8 mouse cellular contexts compared by ENCODE assay signal in the genomic region with DNA sequence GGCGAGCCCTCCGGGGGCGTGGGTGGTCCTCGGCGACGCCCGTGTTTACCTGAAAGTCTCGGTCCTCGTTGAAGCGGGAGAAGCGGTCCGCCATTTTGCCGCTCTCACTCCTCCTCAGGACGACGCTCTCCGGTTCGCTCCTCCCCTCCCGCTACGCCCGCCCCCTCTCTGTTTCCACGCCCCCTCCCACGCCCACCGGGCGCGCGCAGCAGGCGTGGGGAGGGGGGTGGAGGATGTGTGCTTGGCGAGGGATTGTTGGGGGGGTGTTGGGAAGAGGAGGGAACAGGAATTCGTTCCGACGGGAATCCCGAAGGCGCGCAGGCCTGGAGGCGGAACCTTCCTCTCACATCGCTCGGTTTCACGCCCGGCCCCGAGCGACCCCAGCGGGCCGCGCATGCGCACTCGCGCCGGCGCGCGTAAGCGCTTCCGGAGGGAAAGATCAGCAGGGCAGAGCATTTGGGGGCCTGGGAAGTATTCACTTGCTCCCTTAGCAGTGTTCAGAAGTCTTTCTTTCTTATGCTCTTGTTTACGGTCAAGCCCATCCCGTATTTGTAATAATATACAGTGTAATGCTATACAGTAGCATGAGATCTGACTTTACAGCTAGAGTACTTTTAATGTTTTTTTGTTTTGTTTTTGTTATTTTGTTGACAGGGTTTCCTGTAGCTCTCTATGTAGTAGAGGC. TPM values are rescaled to one million over a fixed set of nuclear protein-coding genes. Genes with fewer than 3 reads are reported as not detected.
DNase-seq lines count a peak whose midpoint lies in the region; ATAC-seq and TF ChIP-seq lines count a peak whose summit lies in the region.

A gene (minus strand): TSS at position 362 of the 685 bp plus-strand sequence.

- TF ChIP-seq EP300 in liver, embryonic 14.5 days (IDR thresholded peaks at IDR 0.05; ENCODE audit: low read depth): no peak
- no peak for TF ChIP-seq EP300 in stomach, postnatal 0 days (optimal IDR thresholded peaks at IDR 0.05)

- H3K4me2 ChIP-seq in heart, embryonic 15.5 days: peak within 1 kb of the TSS; percentile 74
- H3K4me2 ChIP-seq in liver, embryonic 14.5 days (ENCODE audit: low read depth): peak within 1 kb of the TSS; percentile 93
- peak within 1 kb of the TSS; percentile 48 for H3K4me2 ChIP-seq in neural tube, embryonic 11.5 days (ENCODE audit: low read depth)
- H3K4me2 ChIP-seq in stomach, postnatal 0 days (replicated peaks; ENCODE audit: low read depth): peak within 1 kb of the TSS; percentile 63

- peak within 1 kb of the TSS; percentile 99 for H3K27ac ChIP-seq in forebrain, embryonic 10.5 days
- peak within 1 kb of the TSS; percentile 91 for H3K27ac ChIP-seq in heart, embryonic 15.5 days
- peak within 1 kb of the TSS; percentile 64 for H3K27ac ChIP-seq in liver, embryonic 14.5 days
- peak within 1 kb of the TSS; percentile 87 for H3K27ac ChIP-seq in neural tube, embryonic 11.5 days (ENCODE audit: low read depth, low read length)
- peak within 1 kb of the TSS; percentile 94 for H3K27ac ChIP-seq in stomach, postnatal 0 days (replicated peaks)

- peaks cover 33% of the 10 kb centered on the region for H3K4me1 ChIP-seq in forebrain, embryonic 10.5 days
- peaks cover 21% of the 10 kb centered on the region for H3K4me1 ChIP-seq in heart, embryonic 15.5 days (replicated peaks)
- H3K4me1 ChIP-seq in liver, embryonic 14.5 days (replicated peaks; ENCODE audit: control insufficient read depth in 2 of 2, insufficient read depth in 2 of 2, low read length in 1 of 2): peaks cover 9% of the 10 kb centered on the region in 2 experiments
- peaks cover 11% of the 10 kb centered on the region for H3K4me1 ChIP-seq in neural tube, embryonic 11.5 days (ENCODE audit: control insufficient read depth, insufficient read depth, low read length)
- no peaks in the 10 kb centered on the region for H3K4me1 ChIP-seq in stomach, postnatal 0 days (replicated peaks; ENCODE audit: control insufficient read depth, insufficient read depth)

- DNase-seq in CD8-positive naive resting alpha-beta T cell, adult 2 months (ENCODE audit: low read depth in 2 of 2, low spot score in 2 of 2): peak; percentile 85 to 86
- peak; percentile 80 for DNase-seq in c-Kit-positive CD71-negative TER-119-negative erythroid progenitor cells, embryonic 14.5 days (ENCODE audit: low read depth)
- peak; percentile 97 for DNase-seq in forebrain, embryonic 10.5 days (ENCODE audit: extremely low spot score, low spot score)
- peak; percentile 94 to 98 for DNase-seq in kidney, postnatal 25 days
- peak; percentile 74 to 80 (median 76) for DNase-seq in liver, embryonic 14.5 days (ENCODE audit: low read depth in 3 of 3, low spot score in 3 of 3)
- DNase-seq in neural tube, embryonic 11.5 days (ENCODE audit: low spot score): peak; percentile 99
- peak; percentile 97 for DNase-seq in stomach, postnatal 0 days (ENCODE audit: low spot score)

- H3K9me3 ChIP-seq in forebrain, embryonic 10.5 days: no peaks in the 10 kb centered on the region
- no peaks in the 10 kb centered on the region for H3K9me3 ChIP-seq in heart, embryonic 15.5 days (replicated peaks)
- no peaks in the 10 kb centered on the region for H3K9me3 ChIP-seq in liver, embryonic 14.5 days (ENCODE audit: control insufficient read depth, low read length)
- H3K9me3 ChIP-seq in neural tube, embryonic 11.5 days (ENCODE audit: control insufficient read depth, low read length): no peaks in the 10 kb centered on the region
- H3K9me3 ChIP-seq in stomach, postnatal 0 days (ENCODE audit: control insufficient read depth, low read length): no peaks in the 10 kb centered on the region

- TF ChIP-seq CTCF in liver, embryonic 14.5 days (IDR thresholded peaks at IDR 0.05; ENCODE audit: low read depth): no peak
- peak; percentile 5 for TF ChIP-seq CTCF in stomach, postnatal 0 days (IDR thresholded peaks at IDR 0.05; ENCODE audit: low read depth)

- peak; percentile 98 for ATAC-seq in heart, embryonic 15.5 days (replicated peaks; ENCODE audit: insufficient number of reproducible peaks, insufficient read depth, low FRiP score, low read depth)
- peak; percentile 97 for ATAC-seq in liver, embryonic 14.5 days (ENCODE audit: insufficient read depth)
- ATAC-seq in neural tube, embryonic 11.5 days (ENCODE audit: insufficient read depth, low FRiP score, low TSS enrichment): peak; percentile 93
- peak; percentile 98 for ATAC-seq in stomach, postnatal 0 days (ENCODE audit: low FRiP score, low TSS enrichment)

- under 1% methylated on average over 55 of the region's 55 CpGs for WGBS in forebrain, embryonic 10.5 days
- under 1% methylated on average over 40 of the region's 55 CpGs for WGBS in heart, embryonic 15.5 days
- under 1% methylated on average over 54 of the region's 55 CpGs for WGBS in liver, embryonic 14.5 days (ENCODE audit: insufficient replicate concordance)
- under 1% methylated on average over 49 of the region's 55 CpGs for WGBS in neural tube, embryonic 11.5 days
- under 1% methylated on average over 42 of the region's 55 CpGs for WGBS in stomach, postnatal 0 days

- H3K9ac ChIP-seq in heart, embryonic 15.5 days: peak within 1 kb of the TSS; percentile 98
- peak within 1 kb of the TSS; percentile 91 for H3K9ac ChIP-seq in liver, embryonic 14.5 days (replicated peaks)
- peak within 1 kb of the TSS; percentile 96 for H3K9ac ChIP-seq in neural tube, embryonic 11.5 days (ENCODE audit: low read length)
- peak within 1 kb of the TSS; percentile 97 for H3K9ac ChIP-seq in stomach, postnatal 0 days (ENCODE audit: low read length)

- H3K36me3 ChIP-seq in forebrain, embryonic 10.5 days (replicated peaks): peaks cover 4% of the 10 kb centered on the region
- no peaks in the 10 kb centered on the region for H3K36me3 ChIP-seq in heart, embryonic 15.5 days
- no peaks in the 10 kb centered on the region for H3K36me3 ChIP-seq in liver, embryonic 14.5 days (replicated peaks; ENCODE audit: control insufficient read depth, insufficient read depth, low read depth)
- H3K36me3 ChIP-seq in neural tube, embryonic 11.5 days (ENCODE audit: control insufficient read depth, insufficient read depth, low read length): no peaks in the 10 kb centered on the region
- H3K36me3 ChIP-seq in stomach, postnatal 0 days (ENCODE audit: control insufficient read depth, insufficient read depth, low read length): no peaks in the 10 kb centered on the region

- H3K27me3 ChIP-seq in forebrain, embryonic 10.5 days (ENCODE audit: poor library complexity, severe bottlenecking): no peaks in the 10 kb centered on the region
- H3K27me3 ChIP-seq in heart, embryonic 15.5 days: no peaks in the 10 kb centered on the region
- no peaks in the 10 kb centered on the region for H3K27me3 ChIP-seq in liver, embryonic 14.5 days (ENCODE audit: control insufficient read depth, insufficient read depth, low read length)
- H3K27me3 ChIP-seq in neural tube, embryonic 11.5 days (ENCODE audit: control insufficient read depth, insufficient read depth, low read length): no peaks in the 10 kb centered on the region
- H3K27me3 ChIP-seq in stomach, postnatal 0 days (ENCODE audit: control insufficient read depth, insufficient read depth, low read length): no peaks in the 10 kb centered on the region

- peak within 1 kb of the TSS; percentile 100 for H3K4me3 ChIP-seq in forebrain, embryonic 10.5 days
- H3K4me3 ChIP-seq in heart, embryonic 15.5 days: peak within 1 kb of the TSS; percentile 78
- peak within 1 kb of the TSS; percentile 95 to 98 for H3K4me3 ChIP-seq in liver, embryonic 14.5 days (ENCODE audit: insufficient read depth in 1 of 2, low read depth in 2 of 2, low read length in 2 of 2)
- H3K4me3 ChIP-seq in neural tube, embryonic 11.5 days (ENCODE audit: low read depth, low read length): peak within 1 kb of the TSS; percentile 83
- H3K4me3 ChIP-seq in stomach, postnatal 0 days (ENCODE audit: low read depth, low read length): peak within 1 kb of the TSS; percentile 97

RNA-seq across cellular contexts. Expression of the gene that starts here (rescaled TPM):
- polyA plus RNA-seq in forebrain, embryonic 10.5 days (2016; fragmentation: Nextera tagmentation; extraction: Ambion mirVana): 58.7 and 62.3 TPM in 2 replicates
- polyA plus RNA-seq in heart, embryonic 15.5 days (2015; fragmentation: Nextera tagmentation; extraction: Ambion mirVana): 34.4 and 38.4 TPM in 2 replicates
- 7.5 and 7.8 TPM in 2 replicates for polyA plus RNA-seq in liver, embryonic 14.5 days (2012; rRNA removed)
- 14.1 and 16.4 TPM in 2 replicates for polyA plus RNA-seq in liver, embryonic 14.5 days (2014; fragmentation: Nextera tagmentation; extraction: Ambion mirVana)
- polyA plus RNA-seq in neural tube, embryonic 11.5 days (2014; fragmentation: Nextera tagmentation; extraction: Ambion mirVana): 45.4 and 46.1 TPM in 2 replicates
- polyA plus RNA-seq in stomach, postnatal 0 days (2015; fragmentation: Nextera tagmentation; extraction: Ambion mirVana): 16.7 and 16.8 TPM in 2 replicates

Comparison
In these comparisons a context has a peak if more than half of its experiments do, and no peak if none do; other contexts are left out.
1. Peak in every context shown above with its lines: DNase-seq, ATAC-seq, H3K4me3 ChIP-seq and H3K27ac ChIP-seq.